Mouse (Mus musculus): ENCODE data around the gene Vmn2r90.

GRCm38 (mm10) chr17:17762614-17763293 is 59.2 kb downstream of the Vmn2r90 start:
- TF ChIP-seq CTCF (IDR thresholded peaks at IDR 0.05; ENCODE audit: low read depth, low read length) (no peak), POLR2AphosphoS5 (IDR thresholded peaks at IDR 0.05; ENCODE audit: insufficient replicate concordance, low read depth, low read length) (no peak), TAL1 (conservative IDR thresholded peaks at IDR 0.05; ENCODE audit: low read depth, low read length) (no peak)
